Mouse (Mus musculus) intestine, embryonic 15.5 days (tissue): ENCODE measurements around the gene Dynll2. TPM values are rescaled to one million over a fixed set of nuclear protein-coding genes. Genes with fewer than 3 reads are reported as not detected.

Source experiments
- ATAC-seq: fragments of 200-750 bp; cut with Nextera tagmentation; 2 replicates; pipeline ENCODE4 v1.8.0; 2017; ENCODE audit warnings: moderate TSS enrichment, moderate library complexity
- H3K27ac ChIP-seq: fragments of 300-500 bp; sonication (generic); 2 replicates; pipeline ENCODE4 v1.5.1; 2015; ENCODE audit warnings: mild to moderate bottlenecking, inconsistent platforms
- H3K27me3 ChIP-seq: fragments of 300-500 bp; sonication (generic); replicated peaks from 2 replicates; pipeline ENCODE4 v1.6.1; 2015; ENCODE audit warnings: inconsistent platforms
- H3K36me3 ChIP-seq: fragments of 300-500 bp; sonication (generic); 2 replicates; pipeline ENCODE4 v1.6.1; 2015; ENCODE audit warnings: inconsistent platforms
- H3K4me1 ChIP-seq: fragments of 300-500 bp; sonication (generic); replicated peaks from 2 replicates; pipeline ENCODE4 v1.6.1; 2015; ENCODE audit warnings: inconsistent platforms
- H3K4me2 ChIP-seq: fragments of 300-500 bp; sonication (generic); replicated peaks from 2 replicates; pipeline ENCODE4 v1.6.1; 2015; ENCODE audit warnings: mild to moderate bottlenecking, inconsistent platforms
- H3K4me3 ChIP-seq: fragments of 300-500 bp; sonication (generic); replicated peaks from 2 replicates; pipeline ENCODE4 v1.5.1; 2015; ENCODE audit warnings: inconsistent platforms
- H3K9ac ChIP-seq: fragments of 300-500 bp; sonication (generic); 2 replicates; pipeline ENCODE4 v1.6.1; 2015; ENCODE audit warnings: inconsistent platforms
- H3K9me3 ChIP-seq: fragments of 300-500 bp; sonication (generic); 2 replicates; pipeline ENCODE4 v1.6.1; 2016; ENCODE audit warnings: inconsistent platforms
- WGBS: fragments of 180-500 bp; shearing (Covaris S2); methylation state at CpG from one replicate; pipeline ENCODE4 v1.1.7; 2015; 5-methylcytosine and 5-hydroxymethylcytosine counted together
- polyA plus RNA-seq: library from polyadenylated mRNA; unstranded; fragments of >200 nt; fragmentation: Nextera tagmentation; extraction: Ambion mirVana; gene quantifications from 2 replicates; pipeline ENCODE4 v1.2.1, GENCODE M21; 2015

Dynll2 gene
- polyA plus RNA-seq: 27.7 and 27.8 TPM in 2 replicates

GRCm38 (mm10) chr11:87986831-87987793 lies at the start of gene Dynll2:
Dynll2 (minus strand) TSS chr11:87987533.
- Histone ChIP-seq H3K9ac (peak within 1 kb of the TSS; percentile 97), H3K27me3 (no peaks in the 10 kb centered on the region), H3K4me1 (peaks cover 19% of the 10 kb centered on the region), H3K4me3 (peak within 1 kb of the TSS; percentile 100), H3K4me2 (peak within 1 kb of the TSS; percentile 67), H3K9me3 (no peaks in the 10 kb centered on the region), H3K36me3 (peaks cover 12% of the 10 kb centered on the region; the same call in 1 of the 2 replicates), H3K27ac (peak within 1 kb of the TSS; percentile 95)
- 1% methylated on average over 99 of the region's 107 CpGs for WGBS
- ATAC-seq: peak; percentile 95

GRCm38 (mm10) chr11:88036761-88037251 lies 49.5 kb upstream of the Dynll2 start:
- Histone ChIP-seq H3K27ac (no peak overlapping the region), H3K27me3 (no peaks in the 10 kb centered on the region), H3K4me1 (no peaks in the 10 kb centered on the region), H3K9me3 (no peaks in the 10 kb centered on the region), H3K9ac (no peak overlapping the region), H3K4me2 (no peak overlapping the region), H3K36me3 (no peaks in the 10 kb centered on the region), H3K4me3 (no peak overlapping the region)
- no peak for ATAC-seq
- 83% methylated on average over 10 of the region's 10 CpGs for WGBS

DNA sequence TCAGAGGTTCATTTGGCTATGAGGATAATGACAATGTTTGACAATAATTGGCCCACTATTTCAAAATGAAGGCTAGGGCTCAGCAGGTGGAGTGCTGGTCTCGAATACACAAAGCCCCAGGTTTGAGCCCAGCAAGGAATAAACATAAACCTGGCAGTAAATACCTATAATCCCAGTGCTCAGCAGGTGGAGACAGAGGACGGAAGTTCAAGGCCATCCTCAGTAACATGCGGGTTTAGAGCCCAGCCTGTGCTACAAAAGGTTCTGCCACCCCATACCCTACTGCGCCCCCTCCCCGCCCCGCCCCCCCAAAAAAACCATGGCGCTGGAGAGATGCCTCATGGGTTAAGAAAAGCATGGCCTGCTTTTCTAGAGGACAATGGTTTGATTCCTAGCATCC lies 48.6 kb upstream of the Dynll2 start:
- WGBS: 66% methylated on average over 7 of the region's 7 CpGs
- no peak overlapping the region for H3K9ac ChIP-seq
- no peak overlapping the region for H3K27ac ChIP-seq
- H3K9me3 ChIP-seq: no peaks in the 10 kb centered on the region
- no peaks in the 10 kb centered on the region for H3K27me3 ChIP-seq
- H3K36me3 ChIP-seq: no peaks in the 10 kb centered on the region
- H3K4me3 ChIP-seq: no peak overlapping the region
- no peak for ATAC-seq
- H3K4me2 ChIP-seq: no peak overlapping the region
- H3K4me1 ChIP-seq: no peaks in the 10 kb centered on the region

GRCm38 (mm10) chr11:88031753-88032152 lies 44.4 kb upstream of the Dynll2 start:
- Histone ChIP-seq H3K4me1 (no peaks in the 10 kb centered on the region), H3K9ac (no peak overlapping the region), H3K9me3 (no peaks in the 10 kb centered on the region), H3K27me3 (no peaks in the 10 kb centered on the region), H3K27ac (no peak overlapping the region), H3K4me2 (no peak overlapping the region), H3K4me3 (no peak overlapping the region), H3K36me3 (no peaks in the 10 kb centered on the region)
- WGBS: 89% methylated on average over 5 of the region's 5 CpGs
- ATAC-seq: no peak

DNA sequence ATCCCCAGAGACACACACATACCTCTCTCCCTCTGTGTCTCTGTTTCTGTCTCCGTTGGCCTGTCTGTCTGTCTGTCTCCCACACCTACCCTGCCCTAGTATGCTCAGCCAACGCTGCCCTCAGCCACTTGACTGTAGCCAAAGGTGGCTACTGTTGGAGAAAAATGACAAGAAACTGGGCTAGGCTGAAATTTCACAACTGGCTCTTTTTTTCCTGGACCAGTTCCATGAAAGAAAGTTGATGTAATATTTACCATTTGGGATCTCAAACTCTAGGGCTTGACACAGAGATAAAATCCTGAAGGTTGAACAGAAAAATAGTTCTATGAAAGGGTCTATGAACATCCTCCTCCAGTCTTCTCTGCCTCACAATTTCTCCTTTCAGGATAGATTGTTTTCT lies 43.5 kb upstream of the Dynll2 start:
- Histone ChIP-seq H3K27me3 (no peaks in the 10 kb centered on the region), H3K4me2 (no peak overlapping the region), H3K4me3 (no peak overlapping the region), H3K9me3 (no peaks in the 10 kb centered on the region), H3K4me1 (no peaks in the 10 kb centered on the region), H3K36me3 (no peaks in the 10 kb centered on the region), H3K9ac (no peak overlapping the region), H3K27ac (no peak overlapping the region)
- ATAC-seq: no peak
- 75% methylated on average over 2 of the region's 2 CpGs for WGBS

GRCm38 (mm10) chr11:88030219-88030618 lies 42.9 kb upstream of the Dynll2 start:
- Histone ChIP-seq H3K4me1 (no peaks in the 10 kb centered on the region), H3K36me3 (no peaks in the 10 kb centered on the region), H3K4me2 (no peak overlapping the region), H3K9ac (no peak overlapping the region), H3K9me3 (no peaks in the 10 kb centered on the region), H3K27me3 (no peaks in the 10 kb centered on the region), H3K4me3 (no peak overlapping the region), H3K27ac (no peak overlapping the region)
- WGBS: 84% methylated on average over 7 of the region's 7 CpGs
- ATAC-seq: no peak

- Histone ChIP-seq H3K4me2 (no peak overlapping the region), H3K4me1 (no peaks in the 10 kb centered on the region), H3K27me3 (no peaks in the 10 kb centered on the region), H3K4me3 (no peak overlapping the region), H3K27ac (no peak overlapping the region), H3K9ac (no peak overlapping the region), H3K36me3 (no peaks in the 10 kb centered on the region), H3K9me3 (no peaks in the 10 kb centered on the region)
- 33% methylated on average over 16 of the region's 16 CpGs for WGBS
- ATAC-seq: no peak
Observed at GRCm38 (mm10) chr11:88028193-88028684, 40.9 kb upstream of the Dynll2 start.

DNA sequence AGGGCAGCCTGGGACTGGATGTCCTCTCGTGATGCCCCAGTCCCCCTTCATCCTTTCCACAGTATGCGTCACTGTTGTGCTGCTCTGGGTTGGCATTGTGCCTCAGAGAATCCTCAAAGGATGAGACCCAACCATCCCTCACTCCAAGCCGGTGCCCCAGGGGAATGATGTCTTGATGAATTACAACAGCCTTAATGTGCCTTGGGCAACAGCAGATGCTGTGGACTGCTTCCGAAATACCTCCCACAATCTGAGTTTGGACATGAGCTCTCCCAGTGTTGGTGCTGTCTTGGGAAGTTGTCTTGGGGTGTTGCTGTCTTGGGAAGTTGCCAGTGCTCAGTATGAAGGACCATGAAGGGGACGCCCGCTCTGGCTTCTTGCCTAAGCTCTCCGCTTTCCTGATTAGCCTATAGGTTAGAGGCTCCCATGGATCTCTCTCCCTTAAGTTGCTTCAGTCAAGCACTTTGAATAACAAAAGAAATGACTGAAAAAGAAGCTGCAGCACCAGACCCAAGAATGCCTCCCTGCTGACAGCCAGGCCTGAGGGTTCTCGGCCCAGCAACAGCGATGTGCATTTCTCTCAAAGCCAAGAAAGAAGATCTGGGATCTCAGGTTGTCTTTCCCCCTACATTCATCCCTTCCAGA lies 40.2 kb upstream of the Dynll2 start:
- Histone ChIP-seq H3K36me3 (no peaks in the 10 kb centered on the region), H3K9me3 (no peaks in the 10 kb centered on the region), H3K4me1 (no peaks in the 10 kb centered on the region), H3K4me2 (no peak overlapping the region), H3K4me3 (no peak overlapping the region), H3K27ac (no peak overlapping the region), H3K9ac (no peak overlapping the region), H3K27me3 (no peaks in the 10 kb centered on the region)
- WGBS: 79% methylated on average over 9 of the region's 9 CpGs
- ATAC-seq: no peak

DNA sequence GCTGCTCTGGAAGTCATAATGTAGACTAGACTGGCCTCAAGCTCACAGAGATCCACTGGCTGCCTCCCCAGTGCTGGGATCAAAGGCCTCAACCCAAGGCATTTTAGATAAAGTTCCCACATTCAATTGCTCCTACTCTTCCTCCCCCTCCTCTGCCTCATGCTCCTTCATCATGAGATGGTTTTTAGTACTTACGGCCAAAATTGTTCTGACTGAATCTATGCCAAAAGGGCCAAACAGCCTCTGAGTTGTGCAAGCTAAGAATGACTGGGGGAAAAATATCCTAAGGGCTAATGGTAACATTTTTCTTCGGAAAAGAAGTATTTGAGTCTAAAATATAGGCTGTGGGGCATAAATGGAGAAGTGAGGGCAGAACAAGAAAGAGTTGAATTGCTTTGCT lies 36.6 kb upstream of the Dynll2 start:
- 79% methylated on average over 2 of the region's 2 CpGs for WGBS
- Histone ChIP-seq H3K27me3 (no peaks in the 10 kb centered on the region), H3K27ac (no peak overlapping the region), H3K36me3 (no peaks in the 10 kb centered on the region), H3K4me1 (no peaks in the 10 kb centered on the region), H3K9me3 (no peaks in the 10 kb centered on the region), H3K4me2 (no peak overlapping the region), H3K9ac (no peak overlapping the region), H3K4me3 (no peak overlapping the region)
- ATAC-seq: no peak

- H3K4me1 ChIP-seq: no peaks in the 10 kb centered on the region
- no peaks in the 10 kb centered on the region for H3K36me3 ChIP-seq
- no peaks in the 10 kb centered on the region for H3K27me3 ChIP-seq
- no peak overlapping the region for H3K4me2 ChIP-seq
- no peak for ATAC-seq
- H3K9me3 ChIP-seq: no peaks in the 10 kb centered on the region
- no peak overlapping the region for H3K4me3 ChIP-seq
- 77% methylated on average over 6 of the region's 6 CpGs for WGBS
- H3K9ac ChIP-seq: no peak overlapping the region
- H3K27ac ChIP-seq: no peak overlapping the region
Observed at GRCm38 (mm10) chr11:88015795-88016194, 28.5 kb upstream of the Dynll2 start.

DNA sequence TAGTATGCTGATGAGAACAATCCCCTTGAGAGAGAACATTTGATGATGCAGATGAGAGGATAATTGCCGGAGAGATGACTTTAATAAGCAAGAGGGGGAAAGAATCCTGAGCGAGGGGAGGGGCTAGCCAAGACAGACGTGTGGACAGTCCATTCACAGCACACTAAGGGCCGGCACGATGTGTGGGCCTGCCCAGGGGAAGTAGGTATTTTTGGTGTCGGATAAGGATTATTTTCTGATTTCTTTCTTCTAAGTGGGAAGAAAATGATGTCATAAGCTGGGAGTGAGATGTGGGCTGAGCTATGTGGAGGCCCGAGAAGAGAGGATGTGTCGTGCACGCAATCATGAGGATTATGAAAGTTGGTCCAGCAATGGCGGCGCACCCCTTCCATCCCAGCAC lies 27.8 kb upstream of the Dynll2 start:
- Histone ChIP-seq H3K4me2 (no peak overlapping the region), H3K27me3 (no peaks in the 10 kb centered on the region), H3K9ac (no peak overlapping the region), H3K9me3 (no peaks in the 10 kb centered on the region), H3K4me1 (peaks cover under 1% of the 10 kb centered on the region; the same call in 1 of the 2 replicates), H3K36me3 (no peaks in the 10 kb centered on the region), H3K27ac (no peak overlapping the region), H3K4me3 (no peak overlapping the region)
- no peak for ATAC-seq
- WGBS: 91% methylated on average over 11 of the region's 11 CpGs

DNA sequence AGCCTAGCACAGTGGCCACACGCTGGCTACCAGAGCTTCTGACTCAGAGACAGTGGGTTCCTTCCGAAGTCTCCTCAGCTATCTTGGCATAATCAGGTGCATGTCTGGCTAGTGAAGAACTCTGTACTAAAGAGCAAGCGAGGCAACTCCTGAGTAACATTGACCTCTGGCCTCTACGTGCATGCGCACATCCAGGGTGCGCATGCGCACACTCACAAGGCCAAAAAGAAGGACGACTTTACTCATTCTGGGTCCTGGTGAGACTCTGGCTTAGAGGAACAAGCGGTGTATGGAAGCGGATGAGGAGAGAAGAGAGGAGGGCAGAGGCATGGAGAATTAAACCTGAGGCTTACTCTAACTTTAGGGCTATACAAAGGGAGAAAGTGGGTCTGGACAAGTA lies 26.3 kb upstream of the Dynll2 start:
- Histone ChIP-seq H3K27me3 (no peaks in the 10 kb centered on the region), H3K4me1 (peaks cover 9% of the 10 kb centered on the region), H3K4me2 (no peak overlapping the region), H3K9me3 (no peaks in the 10 kb centered on the region), H3K27ac (no peak overlapping the region), H3K9ac (no peak overlapping the region), H3K4me3 (no peak overlapping the region), H3K36me3 (no peaks in the 10 kb centered on the region)
- WGBS: 88% methylated on average over 10 of the region's 10 CpGs
- no peak for ATAC-seq
